Mouse (Mus musculus): ENCODE measurements around the gene Gm21773.
"Not testable (repeated sequence)": the region's sequence is repeated elsewhere in the genome, so short reads cannot be mapped to it uniquely, and the experiment has no call there.

Gene Gm21773

DNA sequence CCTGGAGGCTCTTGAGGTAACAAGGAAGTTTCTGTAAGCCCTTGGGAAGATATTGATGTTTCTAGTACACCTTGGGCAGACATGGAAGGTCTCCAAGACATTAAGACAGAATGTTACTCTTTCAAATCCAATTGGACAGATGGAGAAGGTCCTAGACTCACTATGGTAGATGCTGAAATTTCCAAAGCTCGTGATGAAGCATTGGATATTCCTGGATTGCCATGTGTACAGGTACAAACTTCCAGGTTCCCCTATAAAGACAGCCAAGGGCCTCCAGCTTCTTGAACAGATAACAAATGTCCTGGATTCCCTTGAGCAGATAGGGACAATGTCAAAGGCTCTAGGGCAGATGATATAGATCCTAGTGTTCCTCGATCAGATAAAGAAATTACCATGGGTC, at the start of gene Gm21773:
Gene Gm21773 (minus strand): TSS at position 101 of the 400 bp plus-strand sequence.
- not testable (repeated sequence) for DNase-seq (ENCODE audit: low read depth, low spot score)
